Mouse (Mus musculus) myocyte (in vitro differentiated cells): ENCODE data around the gene Epb41l2.

Experiments used
- E2F4 ChIP-seq: IDR thresholded peaks from one replicate; pipeline ENCODE4 v1.6.1; 2011; ENCODE audit warnings: mild to moderate bottlenecking, control low read depth, moderate library complexity; ENCODE audit not compliant: insufficient read depth
- MYOD1 ChIP-seq, 3 experiments: IDR thresholded peaks; one replicate each; pipeline ENCODE4 v1.6.1; 2011; ENCODE audit warnings: control low read depth in 2 of 3, low read depth in 2 of 3, mild to moderate bottlenecking in 2 of 3, moderate library complexity in 1 of 3; ENCODE audit not compliant: insufficient read length in 2 of 3, control insufficient read depth in 1 of 3
- POLR2A ChIP-seq: IDR thresholded peaks from one replicate; pipeline ENCODE4 v1.6.1; 2011; ENCODE audit warnings: low read depth, mild to moderate bottlenecking, control low read depth, moderate library complexity; ENCODE audit not compliant: insufficient read length

- no peak for TF ChIP-seq POLR2A
- no peak for TF ChIP-seq MYOD1 (IDR thresholded peaks at IDR 0.05; ENCODE audit: control insufficient read depth in 1 of 3, insufficient read length in 2 of 3, low read depth in 2 of 3)
- TF ChIP-seq E2F4 = no peak
These were observed 35.8 kb downstream of the Epb41l2 start for GRCm38 (mm10) chr10:25395236-25395886.
